Mouse (Mus musculus) ES-E14 (cell line): ENCODE data around the gene Olfml3. TPM values are rescaled to one million over a fixed set of nuclear protein-coding genes. Genes with fewer than 3 reads are reported as not detected.

ENCODE experiments used
- DNase-seq: peaks from one replicate; pipeline ENCODE4 v3.0.0-alpha.2; 2013; ENCODE audit warnings: low read depth, low spot score
- H3K27ac ChIP-seq: 2 replicates; pipeline ENCODE4 v1.5.1; 2012; ENCODE audit warnings: low read depth, mild to moderate bottlenecking, low read length, moderate library complexity, mixed read lengths; ENCODE audit not compliant: poor library complexity, insufficient read depth, severe bottlenecking
- H3K36me3 ChIP-seq: 2 replicates; pipeline ENCODE4 v1.6.1; 2012; ENCODE audit warnings: mild to moderate bottlenecking, low read length, moderate library complexity, mixed read lengths; ENCODE audit not compliant: control insufficient read depth, poor library complexity, insufficient read depth, severe bottlenecking
- H3K4me1 ChIP-seq, 2 experiments: fragments of 150-350 bp in 1 of 2; sonication (generic) in 1 of 2; 2 replicates each; pipeline ENCODE4 v1.6.1; 2012; ENCODE audit warnings: low read length in 2 of 2, mild to moderate bottlenecking in 1 of 2, mixed read lengths in 1 of 2; ENCODE audit not compliant: control insufficient read depth in 2 of 2, insufficient read depth in 2 of 2, poor library complexity in 1 of 2
- H3K4me3 ChIP-seq, 2 experiments: fragments of 150-350 bp in 1 of 2; sonication (generic) in 1 of 2; 2 replicates each; pipeline ENCODE4 v1.5.1; 2012; ENCODE audit warnings: low read length in 2 of 2, low read depth in 1 of 2, mild to moderate bottlenecking in 1 of 2, mixed read lengths in 1 of 2; ENCODE audit not compliant: insufficient read depth in 1 of 2, poor library complexity in 1 of 2, severe bottlenecking in 1 of 2
- H3K9ac ChIP-seq: 2 replicates; pipeline ENCODE4 v1.6.1; 2012; ENCODE audit warnings: low read depth, mild to moderate bottlenecking, low read length, mixed read lengths; ENCODE audit not compliant: poor library complexity, insufficient read depth, severe bottlenecking
- H3K9me3 ChIP-seq: fragments of 150-350 bp; sonication (generic); 2 replicates; pipeline ENCODE4 v1.6.1; 2012; ENCODE audit warnings: low read depth, mild to moderate bottlenecking, low read length; ENCODE audit not compliant: control insufficient read depth, insufficient read depth
- CHD2 ChIP-seq: IDR thresholded peaks from 2 replicates; pipeline ENCODE4 v1.6.1; 2014; ENCODE audit warnings: mild to moderate bottlenecking, low read depth, low read length, inconsistent platforms
- HCFC1 ChIP-seq: IDR thresholded peaks from 2 replicates; pipeline ENCODE4 v1.6.1; 2012; ENCODE audit warnings: low read length, inconsistent platforms, borderline replicate concordance; ENCODE audit not compliant: insufficient read depth
- MAFK ChIP-seq: IDR thresholded peaks from 2 replicates; pipeline ENCODE4 v1.6.1; 2014; ENCODE audit warnings: mild to moderate bottlenecking, low read depth, low read length, inconsistent platforms; ENCODE audit not compliant: insufficient read depth
- ZC3H11A ChIP-seq: IDR thresholded peaks from 2 replicates; pipeline ENCODE4 v1.6.1; 2012; ENCODE audit warnings: low read depth, mild to moderate bottlenecking, inconsistent platforms, low read length, borderline replicate concordance
- ZNF384 ChIP-seq: IDR thresholded peaks from 2 replicates; pipeline ENCODE4 v1.6.1; 2012; ENCODE audit warnings: low read depth, low read length, inconsistent platforms
- in situ Hi-C, 2 experiments: fragments of 600-800 bp; cut with MboI; formaldehyde crosslinking; loops; one replicate each; pipeline ENCODE4 v1.15.1; 2025; ENCODE audit warnings: low sequenced_read_pairs in 2 of 2, inconsistent platforms in 1 of 2; ENCODE audit not compliant: unreplicated experiment in 2 of 2
- total RNA-seq: library from RNA; depleted of rRNA; stranded (reverse); fragments of 300-350 nt; gene quantifications from 2 replicates; pipeline ENCODE4 v1.2.3, GENCODE M21; 2012; rRNA removed

The Olfml3 gene
- total RNA-seq, 1 experiment = 1.2 TPM

DNA sequence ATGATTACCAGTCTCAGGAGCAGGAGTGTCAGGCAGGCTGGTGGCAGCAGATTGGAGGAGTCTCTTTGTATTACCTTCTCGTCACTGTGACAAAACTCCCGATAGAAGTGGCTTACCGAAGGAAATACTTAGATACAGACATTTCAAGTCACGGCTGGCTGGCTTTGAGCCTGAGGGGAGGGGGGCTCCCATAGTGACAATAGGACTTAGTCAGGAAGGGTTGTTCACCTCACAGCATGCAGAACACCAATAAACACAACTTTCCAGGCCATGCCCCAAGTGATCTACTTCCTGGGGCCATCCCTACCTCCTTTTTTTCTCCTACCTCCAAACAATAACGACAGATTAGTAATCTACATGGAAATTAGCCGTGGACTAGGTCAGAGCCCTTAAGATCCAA is 59.0 kb downstream of the Olfml3 start:
- Histone ChIP-seq H3K36me3 (no peaks in the 10 kb centered on the region), H3K4me3 (no peak overlapping the region), H3K27ac (no peak overlapping the region), H3K9me3 (no peaks in the 10 kb centered on the region), H3K9ac (no peak overlapping the region), H3K4me1 (peaks cover 3 to 13% of the 10 kb centered on the region in 2 experiments)
- in situ Hi-C loops = no loop called here
- TF ChIP-seq ZC3H11A (no peak), ZNF384 (no peak), MAFK (no peak), CHD2 (no peak), HCFC1 (no peak)
- no peak for DNase-seq

DNA sequence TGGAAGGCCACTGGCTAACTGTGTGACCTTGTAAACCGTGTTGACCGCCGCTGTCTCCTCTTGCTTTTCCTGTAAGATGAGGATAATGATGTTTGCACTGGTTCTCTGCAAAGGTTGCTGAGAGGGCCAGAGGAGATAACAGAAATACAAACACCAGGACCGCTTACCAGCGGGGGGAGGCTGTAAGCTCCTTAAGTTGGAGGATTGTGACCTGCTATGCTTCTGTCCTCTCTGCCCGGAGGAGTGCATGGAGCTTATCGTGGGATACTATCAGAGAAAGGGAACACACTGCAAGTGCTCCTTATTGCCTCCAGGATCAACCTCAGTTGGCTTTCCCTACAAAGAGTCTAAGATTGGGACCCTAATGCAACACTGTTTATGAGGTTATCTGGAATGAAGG is 65.1 kb downstream of the Olfml3 start:
- in situ Hi-C loops = no loop called here
- Histone ChIP-seq H3K27ac (no peak overlapping the region), H3K4me1 (no peaks in the 10 kb centered on the region), H3K9me3 (no peaks in the 10 kb centered on the region), H3K36me3 (no peaks in the 10 kb centered on the region), H3K9ac (no peak overlapping the region), H3K4me3 (no peak overlapping the region)
- no peak for DNase-seq
- TF ChIP-seq HCFC1 (no peak), ZC3H11A (no peak), CHD2 (no peak), MAFK (no peak), ZNF384 (no peak)

Other genes with a start within 250 kb of the Olfml3 start
- gene Syt6, start 162.8 kb downstream of the Olfml3 start, total RNA-seq = 0.22 and 0.32 TPM in 2 replicates
- gene Atg4a-ps, start 91.9 kb downstream of the Olfml3 start, total RNA-seq = 0.18 TPM in 1 of 2 replicates, not detected in the other
- gene Gm10964, start 1.4 kb upstream of the Olfml3 start, total RNA-seq = not detected in 2 replicates
- gene Hipk1, start 53.6 kb upstream of the Olfml3 start, total RNA-seq = 20.2 and 21.8 TPM in 2 replicates
- gene Dclre1b, start 71.4 kb upstream of the Olfml3 start, total RNA-seq = 7.1 and 8.2 TPM in 2 replicates
- gene Ap4b1, start 71.5 kb upstream of the Olfml3 start, total RNA-seq = 10.1 and 12.8 TPM in 2 replicates
- gene Gm43064, start 71.6 kb upstream of the Olfml3 start, total RNA-seq = 0.32 and 0.76 TPM in 2 replicates
- 0.90 and 1.4 TPM in 2 replicates for gene Bcl2l15, start 94.6 kb upstream of the Olfml3 start, total RNA-seq
- gene Ptpn22, start 121.8 kb upstream of the Olfml3 start, total RNA-seq = 0.22 and 0.37 TPM in 2 replicates
- gene Rsbn1, start 176.1 kb upstream of the Olfml3 start, total RNA-seq = 14.4 and 18.7 TPM in 2 replicates
- gene Phtf1, start 230.1 kb upstream of the Olfml3 start, total RNA-seq = 14.1 and 18.2 TPM in 2 replicates